Mouse (Mus musculus) spleen, postnatal 14 days (tissue): ENCODE measurements around the gene A630095N17Rik.
"Not testable (repeated sequence)": the region's sequence is repeated elsewhere in the genome, so short reads cannot be mapped to it uniquely, and the experiment has no call there.

Source experiments
- DNase-seq, 2 experiments: peaks; one replicate each; pipeline ENCODE4 v3.0.0; 2021 to 2022; ENCODE audit warnings: low spot score in 2 of 2

A630095N17Rik gene

DNA sequence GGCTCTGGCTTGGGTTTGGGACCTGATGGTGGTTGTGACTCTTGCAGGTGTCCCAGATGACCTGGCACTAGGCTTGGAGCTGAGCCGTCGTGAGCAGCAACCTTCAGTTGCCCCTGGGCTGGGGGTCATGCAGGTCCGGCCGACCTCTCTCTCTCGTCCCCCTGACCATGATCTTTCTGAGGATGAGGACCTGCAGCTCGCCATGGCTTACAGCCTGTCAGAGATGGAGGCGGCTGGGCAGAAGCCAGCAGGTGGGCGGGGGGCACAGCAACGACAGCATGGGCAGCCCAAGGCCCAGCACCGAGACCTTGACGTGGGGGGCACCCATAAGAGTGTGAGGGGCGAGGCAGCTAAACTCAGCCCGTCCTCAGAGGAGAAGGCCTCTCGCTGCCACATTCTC lies 11.5 kb upstream of the A630095N17Rik start:
- no peak for DNase-seq

DNA sequence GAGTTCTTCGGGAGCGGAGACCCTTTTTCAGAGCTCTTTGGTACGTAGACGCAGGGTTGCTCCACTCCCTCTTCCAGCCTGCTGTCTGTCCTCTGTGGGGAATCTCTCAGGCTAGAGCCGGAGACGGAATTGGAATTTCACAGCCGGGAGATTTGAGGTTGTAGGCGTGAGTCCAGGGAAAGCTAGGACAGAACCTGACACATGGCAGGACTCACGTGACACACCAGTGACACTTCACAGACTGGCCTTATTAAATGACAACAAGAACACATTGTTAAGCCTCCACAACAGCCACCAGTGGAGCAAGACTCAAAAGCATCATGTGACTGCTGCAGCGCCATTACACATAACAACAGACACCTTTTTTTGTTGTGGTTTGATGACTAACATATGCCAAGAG lies 7.7 kb upstream of the A630095N17Rik start:
- DNase-seq: no peak

DNA sequence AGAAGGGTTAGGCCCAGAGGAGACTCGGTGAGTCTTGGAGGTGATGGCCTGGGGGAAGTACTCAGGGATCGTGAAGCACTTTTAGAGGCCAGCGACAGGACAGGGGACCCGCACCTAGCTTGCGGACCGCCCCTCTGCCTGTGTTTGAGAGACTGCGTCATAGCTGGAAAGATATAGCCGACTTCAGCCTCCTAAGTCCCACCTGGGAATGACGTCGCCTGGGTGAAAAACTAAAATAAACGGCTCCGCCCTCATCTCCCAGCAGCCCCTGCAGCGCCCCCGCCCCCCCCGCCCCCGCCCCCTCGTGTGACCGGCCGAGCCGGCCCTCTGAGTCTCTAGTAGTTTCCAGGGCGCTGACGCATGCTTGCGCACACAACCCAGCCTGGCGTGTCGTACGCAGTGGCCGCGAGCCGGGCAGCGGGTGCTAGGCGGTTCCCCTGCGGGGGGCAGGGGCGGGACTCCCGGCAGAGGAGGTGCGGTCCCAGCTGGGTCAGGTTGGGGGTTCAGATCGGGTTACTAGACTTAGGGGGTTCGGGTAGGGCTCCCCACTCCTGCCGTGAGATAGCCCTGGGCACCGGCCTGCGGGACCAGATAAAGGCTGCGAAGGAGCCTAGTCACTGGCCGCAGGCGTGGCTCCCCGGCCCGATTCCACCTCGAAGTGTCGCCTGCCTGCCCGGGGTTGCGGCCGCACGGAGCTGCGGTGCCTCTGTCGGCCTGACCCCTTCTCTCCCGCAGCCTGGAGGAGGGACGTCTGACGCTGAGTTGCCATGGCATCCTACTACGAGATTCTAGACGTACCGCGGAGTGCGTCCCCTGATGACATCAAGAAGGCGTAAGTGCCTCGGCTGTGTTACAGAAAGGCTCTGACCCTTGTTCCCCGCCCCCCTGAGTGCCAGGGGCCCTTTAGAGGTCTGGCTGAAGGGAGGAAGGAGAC lies 4.5 kb upstream of the A630095N17Rik start, which contains the start of gene Dnajb2:
Gene Dnajb2 (plus strand): TSS at position 290 of the 934 bp plus-strand sequence.
- peak; percentile 79 to 82 for DNase-seq

- peak; percentile 54 to 67 for DNase-seq
These were observed 2.7 kb upstream of the A630095N17Rik start for GRCm38 (mm10) chr1:75234606-75235005.

DNA sequence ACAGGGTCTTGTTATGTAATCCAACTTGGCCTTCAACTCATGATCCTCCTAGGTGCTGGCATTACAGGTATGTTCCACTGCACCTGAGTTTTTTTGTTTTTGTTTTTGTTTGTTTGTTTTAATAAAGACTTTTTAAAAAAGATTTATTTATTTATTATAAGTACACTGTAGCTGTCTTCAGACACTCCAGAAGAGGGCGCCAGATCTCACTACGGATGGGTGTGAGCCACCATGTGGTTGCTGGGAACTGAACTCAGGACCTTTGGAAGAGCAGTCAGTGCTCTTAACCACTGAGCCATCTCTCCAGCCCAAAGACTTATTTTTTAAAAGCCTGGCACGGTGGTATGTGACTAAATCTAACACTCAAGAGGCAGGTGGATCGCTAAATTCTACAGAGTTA lies 587 bp upstream of the A630095N17Rik start:
- DNase-seq: not testable (repeated sequence)

GRCm38 (mm10) chr1:75231224-75231623 lies 678 bp downstream of the A630095N17Rik start:
- no peak for DNase-seq

DNA sequence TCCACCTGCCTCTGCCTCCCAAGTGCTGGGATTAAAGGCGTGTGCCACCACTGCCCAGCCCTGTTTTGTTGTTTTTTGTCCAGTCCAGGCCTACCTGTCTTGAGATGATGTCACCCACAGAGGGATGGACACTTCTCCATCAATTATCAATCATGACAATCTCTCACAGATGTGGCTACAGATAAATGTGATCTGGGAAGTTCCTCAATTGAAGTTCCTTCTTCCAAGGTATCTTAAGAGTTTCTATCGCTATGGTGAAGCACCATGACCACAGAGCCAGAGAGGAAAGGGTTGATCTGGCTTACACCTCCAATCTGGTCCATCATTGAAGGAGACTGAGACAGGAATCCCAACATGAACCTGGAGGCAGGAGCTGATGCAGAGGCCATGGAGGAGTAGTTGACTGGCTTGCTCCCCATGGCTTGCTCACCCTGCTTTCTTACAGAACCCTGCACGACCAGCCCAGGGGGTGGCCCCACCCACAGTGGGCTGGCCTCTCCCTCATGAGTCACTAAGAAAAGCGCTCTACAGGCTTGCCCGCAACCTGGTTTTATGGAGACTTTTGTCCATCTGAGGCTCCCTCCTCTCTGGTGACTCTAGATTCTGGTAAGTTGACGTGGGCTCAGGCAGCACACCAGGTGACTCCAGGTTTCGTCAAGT lies 1.4 kb downstream of the A630095N17Rik start:
- no peak for DNase-seq

- no peak for DNase-seq
These were observed 2.7 kb downstream of the A630095N17Rik start for GRCm38 (mm10) chr1:75229158-75229557.

GRCm38 (mm10) chr1:75227653-75228052 lies 4.2 kb downstream of the A630095N17Rik start:
- no peak for DNase-seq

GRCm38 (mm10) chr1:75226138-75226537 lies 5.8 kb downstream of the A630095N17Rik start:
- no peak for DNase-seq

DNA sequence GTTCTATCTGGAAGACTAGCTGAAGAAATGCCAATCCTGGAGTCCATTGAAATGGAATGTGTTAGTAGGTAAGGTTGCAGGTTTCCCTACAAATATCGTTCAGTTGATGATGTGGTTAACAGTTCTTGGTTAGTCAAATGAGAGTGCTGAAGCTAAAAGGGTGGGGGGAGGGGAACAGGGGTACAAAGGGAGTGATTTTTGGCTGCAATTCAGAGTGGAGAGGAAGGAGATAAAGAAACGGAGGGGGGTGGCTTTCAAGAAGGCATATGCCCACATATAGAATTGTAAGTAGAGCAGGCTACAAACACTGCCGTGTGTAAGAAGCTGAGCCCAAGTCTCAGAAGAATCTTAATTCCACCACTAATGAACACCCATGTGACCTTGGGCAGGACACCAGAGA lies 6.4 kb downstream of the A630095N17Rik start:
- no peak for DNase-seq

GRCm38 (mm10) chr1:75223532-75223931 lies 8.4 kb downstream of the A630095N17Rik start:
- DNase-seq: no peak

DNA sequence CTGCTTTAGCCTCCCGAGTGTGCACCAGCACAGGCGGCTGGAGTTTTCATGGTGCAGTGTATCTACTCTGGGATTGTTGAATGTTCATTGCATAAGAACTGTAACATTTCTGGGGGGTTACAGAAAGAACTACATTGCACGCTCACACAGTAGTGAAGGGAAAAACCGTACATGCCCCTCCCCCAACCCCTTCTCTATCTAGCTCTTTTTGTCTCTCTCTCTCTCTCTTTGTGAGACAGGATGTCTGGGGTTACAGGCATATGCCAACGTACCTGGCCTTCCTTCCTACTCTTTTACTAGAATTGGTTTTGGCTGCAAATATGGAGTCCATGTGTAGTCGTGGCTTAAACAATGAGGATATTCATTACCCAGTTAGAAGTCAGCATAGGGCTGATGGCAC lies 9.0 kb downstream of the A630095N17Rik start:
- DNase-seq: no peak

GRCm38 (mm10) chr1:75221538-75221937 lies 10.4 kb downstream of the A630095N17Rik start:
- no peak for DNase-seq

- peak in 1 of 2 experiments; percentile 49 for DNase-seq
These were observed 12.4 kb downstream of the A630095N17Rik start, which contains the start of gene Tuba4a for GRCm38 (mm10) chr1:75219531-75219930. Gene Tuba4a, minus strand, starts transcription at chr1:75219865.

- peak; percentile 98 for DNase-seq
These were observed 12.8 kb downstream of the A630095N17Rik start for GRCm38 (mm10) chr1:75219078-75219477.

- DNase-seq: peak; percentile 46 to 58
These were observed 13.5 kb downstream of the A630095N17Rik start for GRCm38 (mm10) chr1:75218227-75219001.

GRCm38 (mm10) chr1:75217893-75218226 lies 14.0 kb downstream of the A630095N17Rik start:
- no peak for DNase-seq

DNA sequence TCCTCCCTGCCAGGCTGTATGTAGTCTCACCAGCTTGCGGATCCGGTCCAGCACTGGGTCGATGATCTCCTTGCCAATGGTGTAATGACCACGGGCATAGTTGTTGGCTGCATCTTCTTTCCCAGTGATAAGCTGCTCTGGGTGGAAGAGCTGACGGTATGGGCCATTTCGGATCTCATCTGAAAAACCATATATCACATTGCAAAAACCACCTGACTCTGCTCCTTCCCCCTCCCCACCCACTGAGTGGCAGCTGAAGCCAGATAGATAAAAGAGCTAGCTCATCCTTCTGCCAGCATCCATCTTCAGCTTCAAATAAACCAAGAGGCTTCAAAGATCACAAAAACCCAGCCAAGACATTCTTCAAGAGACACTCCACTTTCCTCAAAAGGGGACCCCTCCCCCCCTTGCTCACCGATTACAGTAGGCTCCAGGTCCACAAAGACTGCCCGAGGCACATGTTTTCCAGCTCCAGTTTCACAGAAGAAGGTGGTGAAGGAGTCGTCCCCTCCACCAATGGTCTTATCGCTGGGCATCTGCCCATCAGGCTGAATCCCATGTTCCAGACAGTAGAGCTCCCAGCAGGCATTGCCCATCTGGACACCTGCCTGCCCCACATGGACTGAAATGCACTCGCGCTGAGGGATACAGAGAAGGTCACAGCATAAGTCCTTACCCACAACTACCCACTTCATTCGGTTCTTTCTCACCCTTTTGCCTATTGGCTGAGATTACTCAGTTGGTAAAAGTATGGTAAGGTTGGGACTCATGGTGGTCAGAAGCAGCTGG lies 14.9 kb downstream of the A630095N17Rik start:
- DNase-seq: no peak

GRCm38 (mm10) chr1:75215785-75216184 lies 16.1 kb downstream of the A630095N17Rik start:
- DNase-seq: no peak

DNA sequence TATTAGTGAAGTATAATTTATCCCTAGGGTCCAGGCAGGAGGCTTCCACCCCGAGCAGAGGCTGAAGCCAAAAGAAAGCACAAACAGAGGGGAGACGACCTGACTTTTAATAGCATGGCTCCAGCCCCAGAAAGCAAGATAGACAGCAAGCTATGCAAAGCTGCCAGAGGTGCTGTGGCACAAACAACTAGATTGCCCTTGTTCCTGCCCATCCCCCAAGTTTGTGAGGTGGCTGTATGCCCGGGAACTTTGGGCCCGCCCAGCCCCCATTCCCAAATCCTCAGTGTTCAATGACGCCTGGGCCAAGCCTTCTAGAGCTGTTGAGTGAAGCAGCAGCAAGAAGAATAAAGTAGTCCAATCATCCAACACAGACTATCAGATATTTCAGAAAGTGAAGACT lies 17.0 kb downstream of the A630095N17Rik start:
- no peak for DNase-seq
